Mouse (Mus musculus) spleen, adult 12 weeks (tissue): ENCODE measurements at regions not wholly inside any gene's neighbourhood (a gene's known extent, or its start where the extent isn't known, plus 50 kb on each side); places are given as distances from the start of the nearest gene placed in this dataset.

Experiments
- DNase-seq: peaks from one replicate; pipeline ENCODE4 v3.0.0; 2022; ENCODE audit warnings: low spot score

GRCm38 (mm10) chrX:11915984-11916383, 244.2 kb downstream of the Bcor start:
- DNase-seq: no peak

- no peak for DNase-seq
Observed at GRCm38 (mm10) chrX:11920231-11920630, 239.9 kb downstream of the Bcor start.

GRCm38 (mm10) chrX:11924639-11925302, 235.4 kb downstream of the Bcor start:
- DNase-seq: no peak

GRCm38 (mm10) chrX:11926868-11927535, 233.2 kb downstream of the Bcor start:
- no peak for DNase-seq

GRCm38 (mm10) chrX:11929448-11929847, 230.7 kb downstream of the Bcor start:
- no peak for DNase-seq

GRCm38 (mm10) chrX:11931432-11931831, 228.7 kb downstream of the Bcor start:
- DNase-seq: no peak

GRCm38 (mm10) chrX:11935337-11935736, 224.8 kb downstream of the Bcor start:
- DNase-seq: no peak

- no peak for DNase-seq
Observed at GRCm38 (mm10) chrX:11940246-11940645, 219.9 kb downstream of the Bcor start.

- no peak for DNase-seq
Observed at GRCm38 (mm10) chrX:11943367-11943766, 216.8 kb downstream of the Bcor start.

GRCm38 (mm10) chrX:11944574-11944973, 215.6 kb downstream of the Bcor start:
- DNase-seq: no peak

GRCm38 (mm10) chrX:11945280-11945679, 214.9 kb downstream of the Bcor start:
- no peak for DNase-seq

GRCm38 (mm10) chrX:11952193-11952592, 208.0 kb downstream of the Bcor start:
- DNase-seq: no peak

GRCm38 (mm10) chrX:11956194-11956593, 204.0 kb downstream of the Bcor start:
- no peak for DNase-seq

- no peak for DNase-seq
Observed at GRCm38 (mm10) chrX:11957011-11957410, 203.1 kb downstream of the Bcor start.

- no peak for DNase-seq
Observed at GRCm38 (mm10) chrX:11959871-11960552, 200.1 kb downstream of the Bcor start.

GRCm38 (mm10) chrX:11961350-11961749, 198.8 kb downstream of the Bcor start:
- no peak for DNase-seq

- no peak for DNase-seq
Observed at GRCm38 (mm10) chrX:11964428-11964827, 195.7 kb downstream of the Bcor start.

- DNase-seq: no peak
Observed at GRCm38 (mm10) chrX:11978679-11979078, 181.5 kb downstream of the Bcor start.

- DNase-seq: no peak
Observed at GRCm38 (mm10) chrX:11983276-11983675, 176.9 kb downstream of the Bcor start.
